Mouse (Mus musculus): ENCODE measurements around the gene Emp2.

- no peak for TF ChIP-seq CTCF (IDR thresholded peaks at IDR 0.05; ENCODE audit: low read depth)
- no peak for TF ChIP-seq EP300 (IDR thresholded peaks at IDR 0.05; ENCODE audit: low read depth)
These were observed 31.9 kb downstream of the Emp2 start for GRCm38 (mm10) chr16:10281890-10282289.

Data from liver, postnatal 0 days (tissue).